Mouse (Mus musculus) CD8-positive naive resting alpha-beta T cell, adult 2 months (primary cell): Measurements from ENCODE around the gene Inhbe.

Experiments
- DNase-seq, 2 experiments: peaks; one replicate each; pipeline ENCODE4 v3.0.0; 2022; ENCODE audit warnings: low read depth in 2 of 2, low spot score in 2 of 2

Inhbe gene

GRCm38 (mm10) chr10:127353909-127354895, at the start of gene Inhbe:
Gene Inhbe, minus strand, starts transcription at chr10:127354411.
- no peak for DNase-seq

DNA sequence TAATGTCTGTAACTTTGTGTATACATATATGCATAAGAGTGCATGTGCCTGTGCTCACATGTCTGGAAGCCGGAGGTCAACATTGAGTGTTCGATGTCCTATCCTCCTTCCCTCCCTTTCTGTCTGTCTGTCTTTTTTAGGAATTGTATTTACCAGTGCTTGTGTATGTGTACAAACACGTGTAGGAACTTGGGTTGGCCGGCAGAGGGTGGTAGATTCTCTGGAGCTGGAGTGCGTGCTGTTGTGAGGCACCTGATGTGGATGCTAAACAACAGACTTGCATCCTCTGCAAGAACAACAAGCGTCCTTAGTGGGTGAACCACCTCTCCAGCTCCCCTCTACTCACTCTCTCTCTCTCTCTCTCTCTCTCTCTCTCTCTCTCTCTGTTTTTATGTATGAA, 37.6 kb upstream of the Inhbe start:
- no peak for DNase-seq

DNA sequence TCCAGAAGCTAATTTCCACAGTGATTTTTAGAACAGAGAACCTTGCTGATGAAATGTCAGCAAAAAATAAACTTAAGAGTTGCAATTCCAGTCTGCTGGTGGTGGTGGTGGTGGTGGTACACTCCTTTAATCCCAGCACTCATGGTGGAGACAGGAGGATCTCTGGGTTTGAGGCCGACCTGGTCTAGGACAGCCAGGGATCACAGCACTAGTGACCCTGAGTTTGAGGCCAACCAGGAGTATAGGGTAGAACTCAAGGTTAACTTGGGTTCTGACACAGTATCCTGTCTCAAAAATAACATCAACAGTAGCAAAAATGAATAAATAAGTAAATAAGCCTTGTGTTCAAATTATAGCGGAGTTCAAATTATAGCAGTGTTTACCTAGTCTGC, 27.5 kb upstream of the Inhbe start:
- no peak for DNase-seq

GRCm38 (mm10) chr10:127380767-127381742, 26.8 kb upstream of the Inhbe start:
- DNase-seq, result peak; percentile 24 to 31

- peak; percentile 80 to 89 for DNase-seq
Observed at GRCm38 (mm10) chr10:127380251-127380691, 26.1 kb upstream of the Inhbe start, which contains the start of gene R3hdm2. Gene R3hdm2, plus strand, starts transcription at chr10:127380327.

GRCm38 (mm10) chr10:127379654-127380053, 25.4 kb upstream of the Inhbe start:
- DNase-seq, result no peak

DNA sequence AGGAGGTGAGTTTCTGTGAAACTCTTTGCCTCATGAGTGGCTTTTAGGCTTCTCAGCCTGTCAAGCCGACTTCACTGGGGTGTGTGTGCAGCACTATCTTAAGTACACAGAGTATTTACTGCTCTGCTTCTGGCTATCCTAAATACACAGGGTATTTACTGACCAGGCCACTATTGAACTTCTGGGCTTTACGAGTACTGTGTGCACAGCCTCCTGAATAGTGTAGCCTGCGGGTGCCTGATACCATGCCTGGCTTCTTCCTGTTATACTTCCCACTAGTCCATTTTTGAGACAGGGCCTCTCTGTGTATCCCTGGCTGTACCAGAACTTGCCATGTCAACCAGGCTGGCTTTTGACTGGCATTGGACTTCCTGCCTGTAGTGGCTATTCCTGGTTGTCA, 23.5 kb upstream of the Inhbe start:
- no peak for DNase-seq

DNA sequence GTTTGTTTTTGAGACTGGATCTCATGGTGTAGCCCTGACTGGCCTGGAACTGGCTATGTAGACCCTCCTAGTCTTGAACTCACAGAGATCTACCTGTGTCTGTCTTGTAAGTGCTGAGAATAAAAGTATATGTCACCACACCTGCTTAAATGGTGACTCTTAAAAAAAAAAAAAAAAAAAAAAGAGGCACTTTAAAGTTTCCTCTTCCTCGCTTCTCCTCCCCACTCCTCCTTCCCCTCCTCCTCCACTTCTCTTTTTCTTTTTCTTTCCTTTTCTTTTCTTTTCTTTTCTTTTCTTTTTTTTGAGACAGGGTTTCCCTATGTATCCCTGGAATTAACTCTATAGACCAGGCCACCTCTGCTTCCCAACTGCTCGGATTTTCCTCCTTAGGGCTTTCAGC, 16.8 kb upstream of the Inhbe start:
- DNase-seq, result no peak

GRCm38 (mm10) chr10:127369834-127370820, 15.9 kb upstream of the Inhbe start, which contains the start of gene Inhbc:
Gene Inhbc, minus strand, starts transcription at chr10:127370431.
- DNase-seq, result no peak

DNA sequence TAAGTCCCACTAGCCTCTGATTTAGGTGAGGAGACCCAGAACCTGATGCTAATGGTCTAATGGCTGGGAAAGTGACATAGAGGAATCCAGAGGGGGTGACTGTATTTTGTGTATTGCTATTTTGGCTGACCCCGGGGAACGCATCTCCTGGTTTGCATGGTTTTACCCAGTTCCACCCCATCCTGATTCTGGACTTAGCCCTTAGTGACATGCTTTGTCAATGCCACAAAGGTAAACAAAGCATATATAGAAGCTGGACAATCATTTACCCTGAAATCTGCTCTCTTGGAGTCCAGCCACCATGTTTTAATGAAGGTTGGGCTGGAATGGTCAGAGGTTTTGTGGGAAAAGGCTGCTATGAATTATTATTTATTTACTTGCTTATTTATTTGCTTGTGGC, 14.1 kb upstream of the Inhbe start:
- DNase-seq, result no peak

- DNase-seq, result no peak
Observed at GRCm38 (mm10) chr10:127367116-127367515, 12.9 kb upstream of the Inhbe start.

- no peak for DNase-seq
Observed at GRCm38 (mm10) chr10:127360714-127361113, 6.5 kb upstream of the Inhbe start.

DNA sequence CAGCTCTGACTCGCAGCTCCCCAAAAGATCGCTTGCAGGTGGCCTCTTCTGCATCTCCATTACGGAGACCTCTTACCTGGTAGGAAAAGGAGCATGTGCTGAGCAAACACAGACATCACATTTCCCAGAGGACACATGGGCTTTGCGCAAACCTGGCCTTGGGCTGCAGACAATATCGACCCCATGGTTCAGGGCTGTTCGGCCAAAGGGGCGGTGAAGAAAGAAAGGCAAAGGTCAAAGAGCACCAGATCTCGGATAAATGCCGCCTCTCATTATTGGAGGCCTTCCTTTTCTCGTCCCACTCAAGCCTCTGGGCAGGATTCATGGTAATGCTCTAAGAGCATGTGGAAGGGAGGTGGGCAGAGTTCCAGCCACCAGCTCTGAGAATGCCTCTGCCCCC, 1.1 kb upstream of the Inhbe start:
- no peak for DNase-seq

- no peak for DNase-seq
Observed at GRCm38 (mm10) chr10:127352766-127353165, 1.4 kb downstream of the Inhbe start.

GRCm38 (mm10) chr10:127352187-127352586, 2.0 kb downstream of the Inhbe start:
- DNase-seq, result no peak

- DNase-seq, result no peak
Observed at GRCm38 (mm10) chr10:127351719-127352118, 2.5 kb downstream of the Inhbe start.

DNA sequence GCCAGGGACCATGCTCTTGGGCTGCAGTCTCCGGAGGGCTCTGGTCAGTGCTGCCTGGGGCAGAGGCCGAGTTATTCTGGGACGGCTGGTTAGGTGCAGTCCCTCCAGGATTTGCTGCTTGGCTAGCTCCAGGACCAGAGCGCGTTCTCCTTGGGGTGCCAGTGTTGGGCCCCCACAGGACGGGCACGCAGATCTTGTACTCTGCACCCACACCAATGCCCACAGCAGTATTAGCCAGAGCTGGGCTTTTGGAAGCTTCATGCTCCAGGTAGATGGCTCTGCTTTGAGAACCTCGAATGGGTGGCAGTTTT, 3.0 kb downstream of the Inhbe start:
- no peak for DNase-seq

- peak; percentile 64 to 76 for DNase-seq
Observed at GRCm38 (mm10) chr10:127350594-127351284, 3.5 kb downstream of the Inhbe start.

- DNase-seq, result no peak
Observed at GRCm38 (mm10) chr10:127349810-127350209, 4.4 kb downstream of the Inhbe start.

DNA sequence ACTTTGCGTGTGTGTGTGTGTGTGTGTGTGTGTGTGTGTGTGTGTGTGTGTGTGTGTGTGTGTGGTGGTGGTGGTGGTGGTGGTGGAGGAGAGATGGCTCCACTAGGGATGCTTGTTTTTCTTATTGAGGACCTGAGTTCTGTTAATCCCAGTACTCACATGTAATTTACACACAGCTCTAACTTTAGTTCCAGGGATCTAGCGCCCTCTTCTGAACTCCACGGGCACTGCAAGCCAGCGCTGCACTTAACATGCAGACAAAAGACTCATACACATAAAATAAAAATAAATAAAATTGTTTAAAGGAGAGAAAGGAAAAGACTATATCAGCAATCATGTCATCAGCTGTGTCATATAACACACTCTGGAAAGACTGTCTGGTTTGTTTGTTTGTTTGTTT, 5.3 kb downstream of the Inhbe start:
- no peak for DNase-seq
